Mouse (Mus musculus) ZHBTc4 (cell line): ENCODE results near the gene Grhl1.

Experiments used
- DNase-seq: peaks from one replicate; pipeline ENCODE4 v3.0.0-alpha.2; 2011; ENCODE audit warnings: low read depth, low spot score

Grhl1 gene

GRCm38 (mm10) chr12:24644125-24644571 lies 72.1 kb downstream of the Grhl1 start:
- DNase-seq: peak; percentile 85

GRCm38 (mm10) chr12:24645901-24646300 lies 73.8 kb downstream of the Grhl1 start:
- no peak for DNase-seq

GRCm38 (mm10) chr12:24648094-24648493 lies 76.0 kb downstream of the Grhl1 start:
- DNase-seq: no peak

- DNase-seq: no peak
These were observed 78.5 kb downstream of the Grhl1 start for GRCm38 (mm10) chr12:24650415-24651062.

GRCm38 (mm10) chr12:24651063-24651557 lies 79.0 kb downstream of the Grhl1 start, which contains the start of gene Klf11:
TSS of gene Klf11 (plus strand) at chr12:24651274.
- peak; percentile 99 for DNase-seq

- DNase-seq: peak; percentile 97
These were observed 79.7 kb downstream of the Grhl1 start for GRCm38 (mm10) chr12:24651642-24652342.

- no peak for DNase-seq
These were observed 82.2 kb downstream of the Grhl1 start for GRCm38 (mm10) chr12:24654065-24654862.

GRCm38 (mm10) chr12:24656436-24656835 lies 84.4 kb downstream of the Grhl1 start:
- no peak for DNase-seq

GRCm38 (mm10) chr12:24658998-24659397 lies 86.9 kb downstream of the Grhl1 start:
- DNase-seq: no peak

- no peak for DNase-seq
These were observed 87.8 kb downstream of the Grhl1 start for GRCm38 (mm10) chr12:24659923-24660322.

GRCm38 (mm10) chr12:24661100-24661499 lies 89.0 kb downstream of the Grhl1 start:
- no peak for DNase-seq

- no peak for DNase-seq
These were observed 90.0 kb downstream of the Grhl1 start for GRCm38 (mm10) chr12:24662131-24662530.
